Mouse (Mus musculus) erythroblast, embryonic 14.5 days (primary cell): Measurements from ENCODE around the gene Atp6v1e2.

Experiments
- GATA1 ChIP-seq: IDR thresholded peaks from 2 replicates; pipeline ENCODE4 v1.6.1; 2012; ENCODE audit warnings: low read length, inconsistent platforms, mixed read lengths
- TAL1 ChIP-seq: IDR thresholded peaks from 3 replicates; pipeline ENCODE4 v1.6.1; 2012; ENCODE audit warnings: low read length, inconsistent platforms, mixed read lengths

DNA sequence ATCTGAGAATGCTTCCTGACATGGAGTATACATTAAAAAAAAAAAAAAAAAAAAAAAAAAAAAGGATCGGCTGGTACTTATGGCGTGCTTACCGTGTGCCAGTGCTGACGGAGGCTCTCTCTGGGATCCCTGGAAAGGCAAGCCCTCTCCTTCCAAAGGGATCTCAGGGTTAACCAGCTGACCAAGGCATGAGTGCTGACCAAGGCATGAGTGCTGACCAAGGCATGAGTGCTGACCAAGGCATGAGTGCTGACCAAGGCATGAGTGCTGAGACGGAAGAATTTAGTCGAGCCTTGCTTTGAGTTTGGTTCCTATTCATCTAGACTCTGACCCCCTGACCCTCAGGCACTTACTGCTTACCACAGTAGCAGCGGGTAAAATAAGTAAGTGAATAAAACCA lies 9.0 kb downstream of the Atp6v1e2 start:
- TF ChIP-seq GATA1 (no peak), TAL1 (no peak)
